Mouse (Mus musculus) T-helper 2 cell (primary cell): ENCODE measurements at regions not wholly inside any gene's neighbourhood (a gene's known extent, or its start where the extent isn't known, plus 50 kb on each side); places are given as distances from the start of the nearest gene placed in this dataset.
"Not testable (repeated sequence)": the region's sequence is repeated elsewhere in the genome, so short reads cannot be mapped to it uniquely, and the experiment has no call there.

Experiments
- in situ Hi-C: fragments of 300-600 bp; cut with MboI, MseI; formaldehyde crosslinking; loops from one replicate; pipeline ENCODE4 v1.15.1; 2025; ENCODE audit warnings: high pct_unique_total_duplicates

GRCm38 (mm10) chr9:84461441-84461840 is 536.5 kb downstream of the Bckdhb start:
- in situ Hi-C loops = no loop called here

- in situ Hi-C loops = no loop called here
Observed at GRCm38 (mm10) chr9:84466741-84467140, 541.8 kb downstream of the Bckdhb start.

GRCm38 (mm10) chr9:84472696-84473095 is 547.8 kb downstream of the Bckdhb start:
- in situ Hi-C loops = loop anchor here (10.0 kb wide), 1 partner anchor 332 kb away; no protein-coding TSS in a partner anchor

- in situ Hi-C loops = loop anchor here (10.0 kb wide), 1 partner anchor 329 kb away; no protein-coding TSS in a partner anchor
Observed at GRCm38 (mm10) chr9:84475906-84476305, 551.0 kb downstream of the Bckdhb start.

- in situ Hi-C loops = no loop called here
Observed at GRCm38 (mm10) chr9:84499507-84499906, 574.6 kb downstream of the Bckdhb start.

- in situ Hi-C loops = not testable (repeated sequence)
Observed at GRCm38 (mm10) chr9:84502981-84503380, 578.0 kb downstream of the Bckdhb start.

GRCm38 (mm10) chr9:84517064-84517463 is 592.1 kb downstream of the Bckdhb start:
- in situ Hi-C loops = no loop called here

- in situ Hi-C loops = no loop called here
Observed at GRCm38 (mm10) chr9:84545431-84545830, 620.5 kb downstream of the Bckdhb start.

GRCm38 (mm10) chr9:84548012-84548660 is 623.2 kb downstream of the Bckdhb start:
- in situ Hi-C loops = no loop called here

GRCm38 (mm10) chr9:84555237-84555636 is 630.3 kb downstream of the Bckdhb start:
- in situ Hi-C loops = no loop called here

- in situ Hi-C loops = no loop called here
Observed at GRCm38 (mm10) chr9:84556261-84556844, 631.4 kb downstream of the Bckdhb start.

GRCm38 (mm10) chr9:84558346-84558745 is 633.4 kb downstream of the Bckdhb start:
- in situ Hi-C loops = no loop called here

GRCm38 (mm10) chr9:84569533-84569932 is 644.6 kb downstream of the Bckdhb start:
- in situ Hi-C loops = no loop called here

GRCm38 (mm10) chr9:84577781-84578180 is 652.8 kb downstream of the Bckdhb start:
- in situ Hi-C loops = no loop called here

- in situ Hi-C loops = no loop called here
Observed at GRCm38 (mm10) chr9:84587791-84588190, 662.8 kb downstream of the Bckdhb start.

- in situ Hi-C loops = no loop called here
Observed at GRCm38 (mm10) chr9:84594724-84595123, 669.8 kb downstream of the Bckdhb start.
